Mouse (Mus musculus) heart, embryonic 13.5 days (tissue): ENCODE measurements at regions not wholly inside any gene's neighbourhood (a gene's known extent, or its start where the extent isn't known, plus 50 kb on each side); places are given as distances from the start of the nearest gene placed in this dataset.
A peak's percentile ranks its signal among the peaks of the same experiment; 100 is the strongest.

Source experiments
- ATAC-seq: fragments of 200-750 bp; cut with Nextera tagmentation; 2 replicates; pipeline ENCODE4 v1.8.0; 2017; ENCODE audit warnings: moderate TSS enrichment; ENCODE audit not compliant: insufficient number of reproducible peaks, low FRiP score, low TSS enrichment; ENCODE audit errors: extremely low read depth
- H3K27ac ChIP-seq: fragments of 300-500 bp; sonication (generic); replicated peaks from 2 replicates; pipeline ENCODE4 v1.5.1; 2015; ENCODE audit warnings: moderate library complexity, mild to moderate bottlenecking, inconsistent platforms
- H3K27me3 ChIP-seq: fragments of 300-500 bp; sonication (generic); replicated peaks from 2 replicates; pipeline ENCODE4 v1.6.1; 2015; ENCODE audit warnings: mild to moderate bottlenecking, inconsistent platforms
- H3K36me3 ChIP-seq: fragments of 300-500 bp; sonication (generic); 2 replicates; pipeline ENCODE4 v1.6.1; 2015; ENCODE audit warnings: mild to moderate bottlenecking, inconsistent platforms
- H3K4me1 ChIP-seq: fragments of 300-500 bp; sonication (generic); 2 replicates; pipeline ENCODE4 v1.6.1; 2015; ENCODE audit warnings: inconsistent platforms
- H3K4me2 ChIP-seq: fragments of 300-500 bp; sonication (generic); 2 replicates; pipeline ENCODE4 v1.6.1; 2015; ENCODE audit warnings: inconsistent platforms, mild to moderate bottlenecking, moderate library complexity
- H3K4me3 ChIP-seq: fragments of 300-500 bp; sonication (generic); 2 replicates; pipeline ENCODE4 v1.5.1; 2015; ENCODE audit warnings: moderate library complexity, mild to moderate bottlenecking, inconsistent platforms
- H3K9ac ChIP-seq: fragments of 300-500 bp; sonication (generic); 2 replicates; pipeline ENCODE4 v1.6.1; 2015; ENCODE audit warnings: inconsistent platforms, mild to moderate bottlenecking, moderate library complexity
- H3K9me3 ChIP-seq: fragments of 300-500 bp; sonication (generic); 2 replicates; pipeline ENCODE4 v1.6.1; 2016; ENCODE audit warnings: inconsistent platforms
- WGBS: fragments of 180-500 bp; shearing (Covaris S2); methylation state at CpG from one replicate; pipeline ENCODE4 v1.1.7; 2015; ENCODE audit warnings: mixed read lengths; 5-methylcytosine and 5-hydroxymethylcytosine counted together

DNA sequence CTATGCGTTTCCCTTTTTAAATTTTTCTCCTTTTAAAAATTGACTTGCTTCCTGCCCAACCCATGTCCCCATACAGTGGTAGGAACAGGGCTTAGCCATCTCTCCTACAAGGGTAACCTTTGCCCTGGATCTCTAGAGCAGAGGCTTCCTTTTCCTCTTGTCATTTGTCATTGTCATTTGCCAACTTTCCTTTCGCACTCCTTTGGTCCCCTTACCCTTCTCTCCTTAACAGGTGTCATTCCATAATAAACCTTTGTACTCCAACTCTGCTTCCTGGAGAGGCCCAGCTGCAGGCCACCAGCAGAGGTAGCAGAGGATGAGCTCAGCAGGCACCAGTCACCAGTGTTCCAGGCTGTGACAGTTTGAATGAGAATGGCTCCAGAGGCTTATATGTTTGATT is 347.4 kb upstream of the Id2 start:
- H3K4me1 ChIP-seq, result no peaks in the 10 kb centered on the region
- ATAC-seq, result no peak
- no peak overlapping the region for H3K4me3 ChIP-seq

DNA sequence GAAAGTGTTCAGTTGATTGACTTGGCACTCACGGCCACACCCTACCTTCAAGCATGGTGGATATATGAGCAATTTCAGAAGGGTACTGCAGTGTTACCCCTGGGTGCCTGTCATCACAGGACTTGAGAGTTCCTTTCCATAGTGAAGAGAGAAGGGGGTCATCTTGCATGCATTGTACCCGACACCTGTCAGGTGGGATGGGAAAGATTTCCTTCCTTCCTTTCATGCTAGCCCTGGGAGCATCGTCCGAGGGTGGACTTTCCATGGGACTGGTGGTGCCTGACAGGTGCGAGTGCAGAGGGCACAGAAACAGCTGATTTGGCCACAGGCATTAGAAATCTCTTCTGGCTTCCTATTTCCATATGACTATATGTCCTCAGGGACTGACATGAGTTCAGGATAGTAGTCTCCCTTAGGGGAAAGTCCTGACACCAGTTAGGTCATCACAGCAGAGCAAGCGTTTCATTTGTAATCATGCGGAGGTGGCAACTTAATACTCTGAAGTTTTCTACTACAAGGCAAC is 342.1 kb upstream of the Id2 start:
- no peak overlapping the region for H3K4me2 ChIP-seq
- ATAC-seq, result no peak
- no peak overlapping the region for H3K9ac ChIP-seq
- WGBS, result 85% methylated on average over 7 of the region's 7 CpGs
- peaks cover 5% of the 10 kb centered on the region for H3K4me1 ChIP-seq
- no peaks in the 10 kb centered on the region for H3K27me3 ChIP-seq
- no peaks in the 10 kb centered on the region for H3K36me3 ChIP-seq
- H3K27ac ChIP-seq, result no peak overlapping the region
- no peak overlapping the region for H3K4me3 ChIP-seq
- H3K9me3 ChIP-seq, result no peaks in the 10 kb centered on the region

More for the DNA sequence above, 347.4 kb upstream of the Id2 start:
- H3K27ac ChIP-seq, result no peak overlapping the region
- no peaks in the 10 kb centered on the region for H3K9me3 ChIP-seq
- no peaks in the 10 kb centered on the region for H3K36me3 ChIP-seq
- H3K4me2 ChIP-seq, result no peak overlapping the region
- no peaks in the 10 kb centered on the region for H3K27me3 ChIP-seq
- WGBS, result 71% methylated on average over 2 of the region's 2 CpGs
- H3K9ac ChIP-seq, result no peak overlapping the region

DNA sequence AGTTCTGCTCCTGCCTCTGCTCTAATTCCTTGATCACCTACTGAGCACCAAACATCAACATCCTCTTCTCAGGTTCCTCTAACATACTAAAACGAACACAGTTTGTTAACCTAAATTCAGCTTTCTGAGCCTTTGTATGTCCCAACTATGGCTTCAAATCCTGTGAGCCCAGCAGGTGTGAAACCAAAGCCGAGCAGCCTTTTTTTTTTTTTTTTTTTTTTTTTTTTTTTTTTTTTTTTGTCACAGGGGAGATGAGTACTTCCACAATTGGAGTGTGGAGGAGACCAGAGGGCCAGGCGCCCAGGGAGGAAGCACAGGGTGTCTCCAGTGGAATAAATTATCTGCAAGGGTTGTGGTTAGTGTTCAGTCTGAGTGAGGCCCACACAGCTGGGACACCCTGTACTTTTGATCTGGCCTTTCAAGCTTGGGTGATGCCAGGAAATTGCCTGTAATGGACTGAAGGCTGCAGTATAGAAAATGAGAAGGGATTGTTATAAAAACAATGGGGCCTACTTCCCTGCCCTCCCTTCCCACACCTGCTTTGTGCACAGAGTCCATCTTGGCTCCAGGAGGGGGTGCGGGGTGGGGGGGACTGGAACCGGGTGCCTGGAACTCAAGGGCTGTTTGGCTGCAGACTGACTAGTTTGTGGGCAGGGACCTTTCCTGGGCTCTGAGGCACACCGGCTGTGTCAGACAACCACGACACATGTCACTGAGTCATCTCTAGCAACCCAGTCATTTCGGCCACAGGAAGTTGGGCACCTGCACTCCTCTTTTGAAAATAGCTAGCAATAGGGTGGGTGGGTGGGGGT is 341.5 kb upstream of the Id2 start:
- Histone ChIP-seq H3K27ac (no peak overlapping the region), H3K4me3 (no peak overlapping the region), H3K4me2 (no peak overlapping the region), H3K9me3 (no peaks in the 10 kb centered on the region), H3K27me3 (no peaks in the 10 kb centered on the region), H3K4me1 (peaks cover 5% of the 10 kb centered on the region), H3K9ac (no peak overlapping the region), H3K36me3 (no peaks in the 10 kb centered on the region)
- ATAC-seq, result no peak
- 72% methylated on average over 8 of the region's 8 CpGs for WGBS

DNA sequence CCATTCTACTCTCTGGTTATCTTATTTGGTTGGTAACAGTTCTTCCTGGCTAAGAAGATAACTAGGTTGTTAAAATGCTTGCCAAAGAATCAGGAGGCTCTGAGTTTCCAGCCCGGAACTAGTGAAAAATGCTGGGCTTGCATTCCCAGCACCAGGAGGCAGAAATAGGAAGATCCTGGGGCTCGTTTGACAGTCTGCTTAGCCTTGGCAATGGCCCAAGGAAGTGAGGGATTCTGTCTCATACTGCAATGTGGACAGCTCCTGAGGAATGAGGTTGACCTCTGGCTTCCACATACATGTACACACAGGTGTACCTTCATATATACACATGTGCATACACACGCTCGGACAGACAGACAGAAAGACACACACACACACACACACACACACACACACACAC is 340.6 kb upstream of the Id2 start:
- peaks cover 5% of the 10 kb centered on the region for H3K4me1 ChIP-seq
- no peak overlapping the region for H3K4me3 ChIP-seq
- H3K27ac ChIP-seq, result no peak overlapping the region
- no peaks in the 10 kb centered on the region for H3K36me3 ChIP-seq
- ATAC-seq, result no peak
- no peak overlapping the region for H3K9ac ChIP-seq
- H3K9me3 ChIP-seq, result no peaks in the 10 kb centered on the region
- no peak overlapping the region for H3K4me2 ChIP-seq
- 52% methylated on average over 4 of the region's 4 CpGs for WGBS
- no peaks in the 10 kb centered on the region for H3K27me3 ChIP-seq

DNA sequence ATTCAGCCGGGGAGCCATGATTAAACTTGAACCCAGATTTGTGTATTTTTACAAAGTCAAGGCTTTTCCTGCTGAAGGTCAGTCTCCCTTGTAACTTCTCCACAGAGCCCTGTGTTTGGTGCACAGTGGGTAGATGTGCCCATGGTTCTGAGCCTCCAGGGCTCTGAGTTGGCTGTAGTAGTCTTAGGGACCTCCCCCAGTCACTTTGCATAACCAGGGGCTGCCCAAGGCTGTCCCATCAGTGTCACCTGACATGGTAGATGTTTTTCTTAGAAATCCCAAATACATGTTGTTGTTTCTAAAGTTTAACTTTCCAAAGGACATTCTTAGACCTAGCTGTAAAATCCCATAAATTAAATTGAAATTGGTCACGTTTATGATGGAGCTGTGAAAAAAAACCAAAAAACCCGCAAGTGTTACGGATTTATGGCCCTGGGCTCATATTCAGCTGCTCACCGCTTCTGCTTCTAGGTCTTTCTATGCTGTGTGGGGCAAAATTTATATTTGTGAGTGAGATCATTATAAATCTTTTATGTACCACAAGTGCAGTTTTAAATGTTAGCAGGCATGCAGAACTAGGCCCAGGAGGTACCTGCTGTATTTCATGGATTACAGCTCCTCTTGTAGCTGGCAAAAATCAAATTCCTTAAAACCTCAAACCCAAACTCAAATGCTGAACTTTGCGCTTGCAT is 339.4 kb upstream of the Id2 start:
- no peak for ATAC-seq
- WGBS, result 89% methylated on average over 6 of the region's 6 CpGs
- H3K4me2 ChIP-seq, result no peak overlapping the region

DNA sequence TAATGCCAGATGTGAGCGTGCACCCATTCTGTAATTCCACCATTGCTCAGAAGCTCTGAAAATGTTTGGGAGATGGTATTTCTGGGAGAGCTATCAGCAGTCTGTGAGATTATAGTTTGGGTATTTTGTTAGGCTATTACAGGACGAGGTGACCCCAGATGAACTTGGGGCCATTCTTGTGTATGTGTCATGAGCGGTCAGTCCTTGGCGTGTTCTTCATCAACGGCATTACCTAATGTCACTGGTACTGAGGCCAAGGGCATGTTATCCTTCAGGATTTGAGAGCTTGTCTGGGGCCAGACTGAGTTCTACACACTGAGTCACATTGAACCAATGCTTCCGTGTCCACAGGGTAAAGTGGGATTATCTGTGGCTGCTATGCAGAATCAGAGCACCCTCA is 335.9 kb upstream of the Id2 start:
- Histone ChIP-seq H3K27ac (no peak overlapping the region), H3K4me1 (peaks cover 8% of the 10 kb centered on the region), H3K4me2 (no peak overlapping the region), H3K9ac (no peak overlapping the region), H3K27me3 (no peaks in the 10 kb centered on the region), H3K4me3 (no peak overlapping the region), H3K36me3 (no peaks in the 10 kb centered on the region), H3K9me3 (no peaks in the 10 kb centered on the region)
- WGBS, result 75% methylated on average over 6 of the region's 6 CpGs
- no peak for ATAC-seq

More for the DNA sequence above, 339.4 kb upstream of the Id2 start:
- H3K4me3 ChIP-seq, result no peak overlapping the region
- no peaks in the 10 kb centered on the region for H3K36me3 ChIP-seq
- H3K4me1 ChIP-seq, result peaks cover 5% of the 10 kb centered on the region
- no peak overlapping the region for H3K27ac ChIP-seq
- no peaks in the 10 kb centered on the region for H3K27me3 ChIP-seq
- H3K9me3 ChIP-seq, result no peaks in the 10 kb centered on the region
- no peak overlapping the region for H3K9ac ChIP-seq

DNA sequence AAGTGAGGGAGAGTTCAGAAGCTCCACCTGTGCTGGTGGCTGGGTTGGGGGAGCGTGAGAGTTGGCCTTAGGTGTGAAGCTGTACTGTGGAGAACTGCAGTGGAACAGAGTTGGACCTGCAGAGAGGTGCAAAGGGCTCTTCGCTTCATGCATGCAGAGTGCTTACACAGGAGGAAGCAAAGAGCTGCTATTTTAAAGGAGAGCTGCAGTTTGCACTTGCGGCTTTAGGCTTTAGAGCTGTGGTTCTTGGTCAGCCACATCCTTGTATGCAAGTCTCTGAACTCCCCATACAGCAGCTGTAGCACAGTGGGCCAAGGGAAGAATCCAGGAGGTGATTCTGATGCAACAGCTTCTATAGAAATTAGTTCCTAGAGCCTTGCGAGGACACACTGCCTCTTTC is 334.0 kb upstream of the Id2 start:
- Histone ChIP-seq H3K9me3 (no peaks in the 10 kb centered on the region), H3K4me3 (no peak overlapping the region), H3K36me3 (no peaks in the 10 kb centered on the region), H3K9ac (no peak overlapping the region), H3K4me1 (0 out of 2 replicates have a peak, but pooled peaks cover 3% of the 10 kb centered on the region), H3K4me2 (no peak overlapping the region), H3K27me3 (no peaks in the 10 kb centered on the region), H3K27ac (no peak overlapping the region)
- WGBS, result 84% methylated on average over 4 of the region's 4 CpGs
- no peak for ATAC-seq

DNA sequence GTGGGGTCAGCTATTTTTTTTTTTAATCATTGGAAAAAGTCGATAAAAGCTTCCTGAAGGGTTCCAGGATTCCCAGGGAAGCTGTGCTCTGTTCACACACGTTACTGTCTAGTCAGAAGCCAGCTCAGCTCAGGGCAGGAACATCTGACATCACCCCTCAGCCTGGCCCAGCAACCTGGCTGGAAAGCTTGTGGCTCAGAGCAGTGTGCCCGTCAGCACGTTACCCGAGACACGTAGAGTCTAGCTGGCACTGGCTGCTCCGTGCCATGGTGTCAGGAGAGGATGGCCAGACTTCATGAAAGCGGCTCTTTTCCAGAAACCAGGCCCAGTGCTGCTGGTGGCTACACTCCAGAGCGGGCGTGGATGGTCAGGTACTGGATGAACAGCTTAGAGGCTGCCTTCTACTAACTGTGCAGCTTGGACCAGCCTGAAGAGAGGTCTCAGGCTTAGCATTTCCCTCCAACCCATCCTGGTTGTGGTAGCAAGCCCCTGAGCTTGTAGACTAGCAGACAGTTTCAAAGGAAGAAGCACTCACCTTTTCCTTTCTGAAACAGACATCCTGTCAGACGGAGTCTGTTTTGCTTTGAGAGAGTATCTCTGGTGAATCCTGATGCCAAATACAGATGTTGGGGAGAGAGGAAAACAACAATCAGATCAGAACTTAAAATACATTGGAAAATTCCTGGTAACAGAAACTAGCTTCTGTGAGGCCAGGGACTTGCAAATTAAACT is 331.1 kb upstream of the Id2 start:
- H3K9me3 ChIP-seq, result no peaks in the 10 kb centered on the region
- ATAC-seq, result no peak
- no peak overlapping the region for H3K4me2 ChIP-seq
- 0 out of 2 replicates have a peak, but pooled peaks cover 3% of the 10 kb centered on the region for H3K4me1 ChIP-seq
- 63% methylated on average over 11 of the region's 11 CpGs for WGBS
- 0 out of 2 replicates have a peak overlapping the region, but pooled peaks have one; percentile 3 for H3K27ac ChIP-seq
- H3K36me3 ChIP-seq, result no peaks in the 10 kb centered on the region
- no peaks in the 10 kb centered on the region for H3K27me3 ChIP-seq
- H3K9ac ChIP-seq, result no peak overlapping the region
- H3K4me3 ChIP-seq, result no peak overlapping the region

DNA sequence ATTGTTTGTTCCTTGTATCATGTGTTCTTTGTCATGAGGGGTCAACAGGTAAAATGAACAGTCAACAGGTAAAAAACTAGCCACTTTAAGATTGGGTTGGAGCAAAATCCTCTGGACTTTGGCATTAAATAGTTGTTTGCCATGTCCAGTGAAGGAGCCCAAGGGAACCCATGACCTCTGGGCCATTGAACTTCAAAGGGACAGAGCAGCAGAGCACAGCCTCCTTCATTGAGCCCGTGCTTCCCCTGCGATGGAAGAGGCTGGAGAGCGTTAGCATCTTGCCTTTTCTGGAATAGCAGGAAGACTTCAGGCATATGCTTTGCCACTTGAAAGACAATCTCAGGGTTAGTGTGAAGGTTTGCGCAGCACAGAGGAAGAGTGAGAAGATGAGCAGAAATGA is 320.4 kb upstream of the Id2 start:
- Histone ChIP-seq H3K9me3 (peaks cover 9% of the 10 kb centered on the region), H3K27me3 (no peaks in the 10 kb centered on the region), H3K36me3 (no peaks in the 10 kb centered on the region), H3K9ac (no peak overlapping the region), H3K4me1 (peaks cover 9% of the 10 kb centered on the region; the same call in 1 of the 2 replicates), H3K27ac (no peak overlapping the region), H3K4me2 (no peak overlapping the region), H3K4me3 (no peak overlapping the region)
- ATAC-seq, result no peak
- 81% methylated on average over 4 of the region's 4 CpGs for whole genome bisulfite sequencing

DNA sequence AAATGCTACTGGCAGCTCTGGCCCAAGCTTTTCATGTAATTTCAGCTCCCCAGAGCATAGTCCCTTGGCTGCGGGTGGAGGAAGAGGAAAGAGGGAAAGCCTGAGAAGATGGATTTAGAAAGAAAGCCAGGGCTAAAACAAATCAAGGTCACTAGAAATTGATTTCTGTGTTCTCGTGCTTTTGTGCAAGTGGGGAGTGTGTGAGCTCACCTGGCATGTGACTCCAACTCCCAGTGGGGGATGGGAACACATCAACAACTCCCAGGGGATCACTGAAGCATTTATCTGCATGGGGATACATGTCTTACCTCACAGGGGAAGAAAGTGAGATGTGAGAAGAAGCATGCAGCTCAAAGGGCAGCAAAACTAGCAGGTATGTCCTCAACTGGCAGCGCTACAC is 319.6 kb upstream of the Id2 start:
- 75% methylated on average over 3 of the region's 3 CpGs for WGBS
- no peak for ATAC-seq

DNA sequence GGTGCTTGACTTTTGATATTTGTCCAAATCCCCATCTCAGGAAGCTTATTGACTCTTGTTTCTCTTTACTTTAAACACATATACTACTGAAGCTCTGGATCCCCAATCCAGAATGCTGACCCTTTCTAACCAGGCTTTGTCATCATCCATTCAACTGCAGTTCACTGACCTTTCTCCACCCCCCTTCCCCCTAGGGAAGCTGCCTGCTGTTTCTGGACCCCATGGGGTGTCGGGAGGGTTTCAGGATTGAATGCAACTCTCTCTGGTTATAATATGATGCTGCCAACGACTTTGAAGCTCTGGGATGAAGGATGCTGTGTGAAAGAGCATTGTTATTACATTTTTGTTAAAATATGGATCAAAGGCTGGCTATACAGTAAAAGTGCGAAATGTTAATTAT is 318.7 kb upstream of the Id2 start:
- H3K4me2 ChIP-seq, result no peak overlapping the region
- no peak overlapping the region for H3K4me3 ChIP-seq
- peaks cover 9% of the 10 kb centered on the region; the same call in 1 of the 2 replicates for H3K4me1 ChIP-seq
- H3K27ac ChIP-seq, result no peak overlapping the region
- ATAC-seq, result no peak
- 54% methylated on average over 3 of the region's 3 CpGs for WGBS
- no peaks in the 10 kb centered on the region for H3K36me3 ChIP-seq
- H3K9ac ChIP-seq, result no peak overlapping the region
- H3K27me3 ChIP-seq, result no peaks in the 10 kb centered on the region
- H3K9me3 ChIP-seq, result peaks cover 16% of the 10 kb centered on the region

More for the DNA sequence above, 319.6 kb upstream of the Id2 start:
- H3K4me1 ChIP-seq, result peaks cover 9% of the 10 kb centered on the region; the same call in 1 of the 2 replicates
- no peaks in the 10 kb centered on the region for H3K36me3 ChIP-seq
- H3K27ac ChIP-seq, result no peak overlapping the region
- H3K4me2 ChIP-seq, result no peak overlapping the region
- H3K4me3 ChIP-seq, result no peak overlapping the region
- peaks cover 15% of the 10 kb centered on the region for H3K9me3 ChIP-seq
- no peak overlapping the region for H3K9ac ChIP-seq
- H3K27me3 ChIP-seq, result no peaks in the 10 kb centered on the region
